Mouse (Mus musculus): ENCODE results near the gene Prl8a1.

The Prl8a1 gene

GRCm38 (mm10) chr13:27582071-27582470 is at the start of gene Prl8a1:
Gene Prl8a1 (minus strand): TSS chr13:27582171.
- 88% methylated on average over 2 of the region's 2 CpGs for WGBS

- 87% methylated on average over 4 of the region's 4 CpGs for WGBS
Observed at GRCm38 (mm10) chr13:27610482-27610881, 28.5 kb upstream of the Prl8a1 start, which contains the start of gene Prl7b1. Gene Prl7b1 (minus strand): TSS chr13:27610582.

DNA sequence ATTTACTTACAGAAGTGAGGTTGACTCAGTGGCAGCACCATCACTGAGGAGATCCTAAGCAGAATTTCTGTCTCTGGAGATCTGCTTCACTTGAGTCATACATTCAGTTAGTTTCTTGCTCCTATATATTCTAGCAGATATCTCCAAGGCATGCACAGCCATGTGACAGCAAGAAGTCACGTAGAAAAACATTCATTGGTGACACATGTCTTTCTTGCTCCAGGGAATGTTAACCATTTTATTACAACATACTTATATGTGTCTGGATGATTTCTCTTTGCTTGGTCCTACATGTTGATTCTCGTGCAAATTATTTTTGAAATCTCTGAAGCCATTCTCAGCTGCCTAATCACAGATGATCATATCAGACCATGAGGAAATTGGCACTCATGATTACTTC is 17.5 kb downstream of the Prl8a1 start, which contains the start of gene Prl8a9:
Gene Prl8a9, minus strand, starts transcription at position 101 of the 400 bp plus-strand sequence.
- 93% methylated on average over 2 of the region's 2 CpGs for WGBS

Measured in cerebral cortex, adult 2 months (tissue).